11 mouse cellular contexts compared by ENCODE assay signal in the genomic region with DNA sequence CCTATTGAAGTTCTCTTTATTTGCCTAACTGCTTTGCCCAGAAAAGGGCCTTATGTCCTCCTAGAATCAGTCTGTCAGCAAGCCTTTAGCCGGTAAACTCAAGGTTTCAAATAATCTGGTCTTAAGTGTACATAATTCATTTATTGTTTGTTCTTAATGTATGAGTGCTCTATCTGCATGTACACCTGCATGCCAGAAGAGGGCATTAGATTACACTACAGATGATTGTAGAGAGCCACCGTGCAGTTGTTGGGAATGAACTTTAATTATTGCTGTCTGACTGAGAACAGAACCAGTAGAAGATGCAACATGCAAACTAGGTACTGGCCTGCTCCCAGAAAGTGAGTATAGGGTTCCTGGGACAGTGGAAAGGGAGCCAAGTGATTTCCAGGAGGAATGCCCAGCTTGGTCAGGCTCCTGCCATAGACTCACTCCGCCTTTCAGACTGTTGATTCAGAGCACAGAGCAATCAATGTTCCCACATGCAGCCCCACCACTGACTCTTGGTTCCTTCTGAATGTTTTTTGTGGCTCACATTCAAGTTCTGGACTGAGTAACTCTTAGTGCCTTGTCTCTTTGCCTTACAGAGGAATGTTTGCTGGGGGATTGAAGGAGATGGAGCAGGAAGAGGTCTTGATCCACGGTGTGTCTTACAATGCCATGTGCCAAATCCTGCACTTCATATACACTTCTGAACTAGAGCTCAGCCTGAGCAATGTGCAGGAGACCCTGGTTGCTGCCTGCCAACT. TPM values are rescaled to one million over a fixed set of nuclear protein-coding genes. Genes with fewer than 3 reads are reported as not detected.
DNase-seq lines count a peak whose midpoint lies in the region; ATAC-seq and TF ChIP-seq lines count a peak whose summit lies in the region.
"Had no signal": no experiment of that assay in that cellular context is flagged by ENCODE, and none has a peak within 500 bp of the region (broad histone marks: within the 10 kb centered on the region; RNA-seq: fewer than 3 reads in every experiment).

No protein-coding gene starts in this region.

- no peak overlapping the region for H3K27ac ChIP-seq in heart, embryonic 11.5 days (ENCODE audit: low read depth, low read length)
- H3K27ac ChIP-seq in liver, embryonic 14.5 days = no peak overlapping the region
- H3K27ac ChIP-seq in liver, embryonic 12.5 days = no peak overlapping the region
- H3K27ac ChIP-seq in heart, embryonic 12.5 days (ENCODE audit: poor library complexity, severe bottlenecking) = no peak overlapping the region
- H3K27ac ChIP-seq: lung, embryonic 15.5 days had no signal

- no peak overlapping the region for H3K4me2 ChIP-seq in heart, embryonic 11.5 days
- no peak overlapping the region for H3K4me2 ChIP-seq in liver, embryonic 14.5 days (ENCODE audit: low read depth)
- no peak overlapping the region for H3K4me2 ChIP-seq in liver, embryonic 12.5 days
- no peak overlapping the region for H3K4me2 ChIP-seq in heart, embryonic 12.5 days
- H3K4me2 ChIP-seq: lung, embryonic 15.5 days had no signal

- intact Hi-C loops in left cerebral cortex, postnatal 4 days (cut with DNase I) = no loop called here

- no peak overlapping the region for H3K4me3 ChIP-seq in heart, embryonic 11.5 days (ENCODE audit: low read depth, low read length)
- no peak overlapping the region for H3K4me3 ChIP-seq in liver, embryonic 14.5 days (ENCODE audit: insufficient read depth in 1 of 2, low read depth in 2 of 2, low read length in 2 of 2)
- H3K4me3 ChIP-seq in liver, embryonic 12.5 days = no peak overlapping the region
- no peak overlapping the region for H3K4me3 ChIP-seq in heart, embryonic 12.5 days
- H3K4me3 ChIP-seq: lung, embryonic 15.5 days had no signal

- no peaks in the 10 kb centered on the region for H3K4me1 ChIP-seq in heart, embryonic 11.5 days (ENCODE audit: control insufficient read depth, insufficient read depth, low read length)
- peaks cover 4 to 13% of the 10 kb centered on the region in 2 experiments for H3K4me1 ChIP-seq in liver, embryonic 14.5 days (replicated peaks; ENCODE audit: control insufficient read depth in 2 of 2, insufficient read depth in 2 of 2, low read length in 1 of 2)
- H3K4me1 ChIP-seq in liver, embryonic 12.5 days = peaks cover 18% of the 10 kb centered on the region
- H3K4me1 ChIP-seq in heart, embryonic 12.5 days (replicated peaks) = peaks cover 7% of the 10 kb centered on the region
- H3K4me1 ChIP-seq: lung, embryonic 15.5 days had no signal

- no peak for TF ChIP-seq EP300 in liver, embryonic 14.5 days (IDR thresholded peaks at IDR 0.05; ENCODE audit: low read depth)

- no peak overlapping the region for H3K9ac ChIP-seq in heart, embryonic 11.5 days (ENCODE audit: low read depth, low read length)
- H3K9ac ChIP-seq in liver, embryonic 14.5 days (replicated peaks) = no peak overlapping the region
- no peak overlapping the region for H3K9ac ChIP-seq in liver, embryonic 12.5 days
- no peak overlapping the region for H3K9ac ChIP-seq in heart, embryonic 12.5 days
- H3K9ac ChIP-seq: lung, embryonic 15.5 days had no signal

- TF ChIP-seq CTCF in liver, embryonic 14.5 days (IDR thresholded peaks at IDR 0.05; ENCODE audit: low read depth) = peak; percentile 45

- H3K9me3 ChIP-seq in heart, embryonic 11.5 days (replicated peaks; ENCODE audit: control insufficient read depth, low read length) = no peaks in the 10 kb centered on the region
- no peaks in the 10 kb centered on the region for H3K9me3 ChIP-seq in liver, embryonic 14.5 days (ENCODE audit: control insufficient read depth, low read length)
- H3K9me3 ChIP-seq in liver, embryonic 12.5 days (replicated peaks) = no peaks in the 10 kb centered on the region
- H3K9me3 ChIP-seq in heart, embryonic 12.5 days (replicated peaks) = no peaks in the 10 kb centered on the region
- H3K9me3 ChIP-seq: lung, embryonic 15.5 days had no signal

- 73% methylated on average over 4 of the region's 4 CpGs for WGBS in heart, embryonic 11.5 days (ENCODE audit: insufficient replicate concordance)
- WGBS in liver, embryonic 14.5 days (ENCODE audit: insufficient replicate concordance) = 67% methylated on average over 4 of the region's 4 CpGs
- 76% methylated on average over 4 of the region's 4 CpGs for WGBS in liver, embryonic 12.5 days (ENCODE audit: insufficient replicate concordance)
- 66% methylated on average over 4 of the region's 4 CpGs for WGBS in heart, embryonic 12.5 days

- H3K27me3 ChIP-seq in heart, embryonic 11.5 days (ENCODE audit: control insufficient read depth, insufficient read depth, low read length) = no peaks in the 10 kb centered on the region
- no peaks in the 10 kb centered on the region for H3K27me3 ChIP-seq in liver, embryonic 14.5 days (ENCODE audit: control insufficient read depth, insufficient read depth, low read length)
- no peaks in the 10 kb centered on the region for H3K27me3 ChIP-seq in liver, embryonic 12.5 days (replicated peaks)
- no peaks in the 10 kb centered on the region for H3K27me3 ChIP-seq in heart, embryonic 12.5 days (replicated peaks)
- H3K27me3 ChIP-seq: lung, embryonic 15.5 days had no signal

- no peak for ATAC-seq in heart, embryonic 11.5 days (replicated peaks; ENCODE audit: insufficient number of reproducible peaks, low FRiP score, low TSS enrichment)
- ATAC-seq in liver, embryonic 14.5 days (ENCODE audit: insufficient read depth) = no peak
- no peak for ATAC-seq in liver, embryonic 12.5 days
- ATAC-seq in heart, embryonic 12.5 days (ENCODE audit: insufficient number of reproducible peaks, low FRiP score) = 0 out of 2 replicates have a peak, but pooled peaks have one; percentile 26
- ATAC-seq: forebrain, embryonic 16.5 days had no signal

- DNase-seq in heart, adult 11 months = peak; percentile 90
- DNase-seq in liver, embryonic 14.5 days (ENCODE audit: low read depth in 3 of 3, low spot score in 3 of 3) = no peak
- DNase-seq in MN1 (ENCODE audit: low spot score) = peak; percentile 30
- DNase-seq in yolk sac, embryonic 10.5 days (ENCODE audit: low spot score) = no peak
- DNase-seq in left cerebral cortex, postnatal 4 days = no peak

- H3K36me3 ChIP-seq in heart, embryonic 11.5 days (ENCODE audit: control insufficient read depth, insufficient read depth, low read length) = peaks cover 14% of the 10 kb centered on the region
- 0 out of 2 replicates have a peak, but pooled peaks cover 2% of the 10 kb centered on the region for H3K36me3 ChIP-seq in liver, embryonic 14.5 days (replicated peaks; ENCODE audit: control insufficient read depth, insufficient read depth, low read depth)
- H3K36me3 ChIP-seq in liver, embryonic 12.5 days = peaks cover 66% of the 10 kb centered on the region
- peaks cover 53% of the 10 kb centered on the region for H3K36me3 ChIP-seq in heart, embryonic 12.5 days

RNA-seq across cellular contexts. Expression of a gene that starts 11.9 kb away (rescaled TPM):
- 43.2 and 44.1 TPM in 2 replicates for polyA plus RNA-seq in heart, embryonic 11.5 days (2014; fragmentation: Nextera tagmentation; extraction: Ambion mirVana)
- polyA plus RNA-seq in liver, embryonic 14.5 days (2012; rRNA removed) = 13.1 and 14.0 TPM in 2 replicates
- 10.8 and 11.6 TPM in 2 replicates for polyA plus RNA-seq in liver, embryonic 14.5 days (2014; fragmentation: Nextera tagmentation; extraction: Ambion mirVana)
- 23.5 and 24.0 TPM in 2 replicates for polyA plus RNA-seq in liver, embryonic 12.5 days (2016; fragmentation: Nextera tagmentation; extraction: Ambion mirVana)
- polyA plus RNA-seq in heart, embryonic 12.5 days (2016; fragmentation: Nextera tagmentation; extraction: Ambion mirVana) = 42.7 and 44.4 TPM in 2 replicates
- 10 to 100 TPM; 86.2 to 95.3 TPM for total RNA-seq in left cerebral cortex, postnatal 4 days (2021)

RNA-seq across cellular contexts. Expression of a gene that starts 25.8 kb away (rescaled TPM):
- polyA plus RNA-seq in heart, embryonic 11.5 days (2014; fragmentation: Nextera tagmentation; extraction: Ambion mirVana) = 7.2 and 9.6 TPM in 2 replicates
- 3.4 and 4.3 TPM in 2 replicates for polyA plus RNA-seq in liver, embryonic 14.5 days (2012; rRNA removed)
- polyA plus RNA-seq in liver, embryonic 14.5 days (2014; fragmentation: Nextera tagmentation; extraction: Ambion mirVana) = 0.51 and 1.0 TPM in 2 replicates
- polyA plus RNA-seq in liver, embryonic 12.5 days (2016; fragmentation: Nextera tagmentation; extraction: Ambion mirVana) = 4.9 and 5.2 TPM in 2 replicates
- 15.8 and 17.4 TPM in 2 replicates for polyA plus RNA-seq in heart, embryonic 12.5 days (2016; fragmentation: Nextera tagmentation; extraction: Ambion mirVana)
- 1 to 10 TPM; 5.6 to 6.3 TPM for total RNA-seq in left cerebral cortex, postnatal 4 days (2021)
- total RNA-seq: hematopoietic stem cell, adult 5-6 weeks had no signal

RNA-seq across cellular contexts. Expression of a gene that starts 38.6 kb away (rescaled TPM):
- 31.6 and 32.9 TPM in 2 replicates for polyA plus RNA-seq in heart, embryonic 11.5 days (2014; fragmentation: Nextera tagmentation; extraction: Ambion mirVana)
- 18.0 and 20.6 TPM in 2 replicates for polyA plus RNA-seq in liver, embryonic 14.5 days (2012; rRNA removed)
- 11.4 and 14.8 TPM in 2 replicates for polyA plus RNA-seq in liver, embryonic 14.5 days (2014; fragmentation: Nextera tagmentation; extraction: Ambion mirVana)
- polyA plus RNA-seq in liver, embryonic 12.5 days (2016; fragmentation: Nextera tagmentation; extraction: Ambion mirVana) = 24.2 and 25.2 TPM in 2 replicates
- polyA plus RNA-seq in heart, embryonic 12.5 days (2016; fragmentation: Nextera tagmentation; extraction: Ambion mirVana) = 36.9 and 39.9 TPM in 2 replicates
- total RNA-seq in left cerebral cortex, postnatal 4 days (2021) = 10 to 100 TPM; 78.9 to 80.8 TPM

Comparison
In these comparisons a context has a peak if more than half of its experiments do, and no peak if none do; other contexts are left out.
1. DNase-seq: peak in heart, adult 11 months (single experiment) and MN1 (single experiment); none in liver, embryonic 14.5 days (0 of 3), yolk sac, embryonic 10.5 days (single experiment) and left cerebral cortex, postnatal 4 days (single experiment).